Comparison of ENCODE assay signal across 24 mouse cellular contexts in the genomic region with DNA sequence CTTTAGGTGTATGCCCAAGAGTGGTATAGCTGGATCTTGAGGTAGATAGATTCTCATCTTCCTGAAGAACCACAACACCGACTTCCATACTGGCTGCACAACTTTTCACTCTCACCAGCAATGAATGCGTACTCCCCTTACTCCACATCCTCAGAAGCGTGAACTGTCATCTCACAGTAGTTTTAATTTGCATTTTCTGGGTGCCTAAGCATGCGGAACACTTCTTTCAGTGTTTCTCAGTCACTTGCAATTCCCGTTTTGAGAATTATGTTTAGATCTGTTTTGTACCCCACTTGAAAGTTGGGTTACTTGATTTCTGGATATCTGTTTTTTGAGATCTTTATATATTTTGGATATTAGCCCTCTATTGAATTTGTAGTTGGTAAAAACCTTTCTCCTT. TPM values are rescaled to one million over a fixed set of nuclear protein-coding genes. Genes with fewer than 3 reads are reported as not detected.
"Had no signal": no experiment of that assay in that cellular context is flagged by ENCODE, and none has a peak within 500 bp of the region (broad histone marks: within the 10 kb centered on the region; RNA-seq: fewer than 3 reads in every experiment).

No protein-coding gene starts in this region.

- H3K27ac ChIP-seq: liver, embryonic 12.5 days; liver, embryonic 14.5 days; lung, embryonic 15.5 days; macrophage; midbrain, embryonic 13.5 days; midbrain, embryonic 15.5 days; neural tube, embryonic 12.5 days; stomach, embryonic 15.5 days; stomach, postnatal 0 days had no signal

- H3K4me1 ChIP-seq: liver, embryonic 12.5 days; lung, embryonic 15.5 days; midbrain, embryonic 13.5 days; midbrain, embryonic 15.5 days; neural tube, embryonic 12.5 days; stomach, embryonic 15.5 days had no signal

- H3K36me3 ChIP-seq: liver, embryonic 12.5 days; lung, embryonic 15.5 days; midbrain, embryonic 13.5 days; midbrain, embryonic 15.5 days; neural tube, embryonic 12.5 days; stomach, embryonic 15.5 days had no signal

- H3K27me3 ChIP-seq: liver, embryonic 12.5 days; lung, embryonic 15.5 days; megakaryocyte, embryonic 14.5 days; midbrain, embryonic 13.5 days; midbrain, embryonic 15.5 days; neural tube, embryonic 12.5 days; stomach, embryonic 15.5 days had no signal

- ATAC-seq: liver, embryonic 12.5 days; lung, postnatal 0 days; midbrain, embryonic 13.5 days; midbrain, embryonic 15.5 days had no signal

- H3K4me3 ChIP-seq: liver, embryonic 12.5 days; lung, embryonic 15.5 days; megakaryocyte, embryonic 14.5 days; midbrain, embryonic 13.5 days; midbrain, embryonic 15.5 days; neural tube, embryonic 12.5 days; stomach, embryonic 15.5 days had no signal

- DNase-seq: lung, adult 2 months; lung, postnatal 14 days; lung, postnatal 36 days; retina, postnatal 1 day; right cerebral cortex, adult 18-20 months; right cerebral cortex, postnatal 25 days; right cerebral cortex, postnatal 4 days; spleen, adult 18-20 months; thymus, postnatal 14 days; thymus, postnatal 36 days had no signal

RNA-seq across cellular contexts. Expression of a gene that starts 29.9 kb away (rescaled TPM):
- total RNA-seq: monocyte, adult 5-6 weeks had no signal

RNA-seq across cellular contexts. Expression of a gene that starts 44.5 kb away (rescaled TPM):
- total RNA-seq: megakaryocyte progenitor cell, adult 5-6 weeks; monocyte, adult 5-6 weeks had no signal
- polyA plus RNA-seq: macrophage; midbrain, embryonic 11.5 days had no signal

RNA-seq across cellular contexts. Expression of a gene that starts 55.7 kb away (rescaled TPM):
- total RNA-seq: monocyte, adult 5-6 weeks had no signal
